Mouse (Mus musculus) heart, embryonic 16.5 days (tissue): ENCODE results near the gene Acox3. TPM values are rescaled to one million over a fixed set of nuclear protein-coding genes. Genes with fewer than 3 reads are reported as not detected.

Experiments
- ATAC-seq: fragments of 200-750 bp; cut with Nextera tagmentation; replicated peaks from 2 replicates; pipeline ENCODE4 v1.8.0; 2017; ENCODE audit warnings: moderate number of reproducible peaks; ENCODE audit not compliant: insufficient read depth, low FRiP score; ENCODE audit errors: extremely low read depth
- H3K27ac ChIP-seq: fragments of 300-500 bp; sonication (generic); 2 replicates; pipeline ENCODE4 v1.5.1; 2014; ENCODE audit warnings: mild to moderate bottlenecking, low read length, control low read depth, moderate library complexity
- H3K27me3 ChIP-seq: fragments of 300-500 bp; sonication (generic); 2 replicates; pipeline ENCODE4 v1.6.1; 2014; ENCODE audit warnings: low read length, mixed read lengths; ENCODE audit not compliant: control insufficient read depth, insufficient read depth
- H3K36me3 ChIP-seq: fragments of 300-500 bp; sonication (generic); 2 replicates; pipeline ENCODE4 v1.6.1; 2014; ENCODE audit not compliant: control insufficient read depth, insufficient read depth
- H3K4me1 ChIP-seq: fragments of 300-500 bp; sonication (generic); 2 replicates; pipeline ENCODE4 v1.6.1; 2014; ENCODE audit warnings: low read length, mixed read lengths; ENCODE audit not compliant: control insufficient read depth, insufficient read depth
- H3K4me2 ChIP-seq: fragments of 300-500 bp; sonication (generic); 2 replicates; pipeline ENCODE4 v1.6.1; 2014; ENCODE audit warnings: low read depth, mild to moderate bottlenecking, control low read depth, low read length
- H3K4me3 ChIP-seq: fragments of 300-500 bp; sonication (generic); 2 replicates; pipeline ENCODE4 v1.5.1; 2014; ENCODE audit warnings: mild to moderate bottlenecking, control low read depth, low read length
- H3K9ac ChIP-seq: fragments of 300-500 bp; sonication (generic); 2 replicates; pipeline ENCODE4 v1.6.1; 2014; ENCODE audit warnings: low read length, control low read depth
- H3K9me3 ChIP-seq: fragments of 300-500 bp; sonication (generic); replicated peaks from 2 replicates; pipeline ENCODE4 v1.6.1; 2016; ENCODE audit warnings: low read length; ENCODE audit not compliant: control insufficient read depth
- WGBS: fragments of 180-500 bp; shearing (Covaris S2); extraction: QIAGEN DNeasy Blood & Tissue Kit; methylation state at CpG from one replicate; pipeline ENCODE4 v1.1.7; 2014; 5-methylcytosine and 5-hydroxymethylcytosine counted together
- polyA plus RNA-seq: library from polyadenylated mRNA; unstranded; fragments of >200 nt; fragmentation: Nextera tagmentation; extraction: Ambion mirVana; gene quantifications from 2 replicates; pipeline ENCODE4 v1.2.1, GENCODE M21; 2015

The Acox3 gene
- polyA plus RNA-seq, 1 experiment from 2014 or later = 11.2 TPM

GRCm38 (mm10) chr5:35629333-35629732 is 46.5 kb downstream of the Acox3 start:
- no peak for ATAC-seq
- Histone ChIP-seq H3K9ac (no peak overlapping the region), H3K36me3 (no peaks in the 10 kb centered on the region), H3K27me3 (no peaks in the 10 kb centered on the region), H3K4me2 (no peak overlapping the region), H3K27ac (no peak overlapping the region), H3K4me1 (no peaks in the 10 kb centered on the region), H3K4me3 (no peak overlapping the region), H3K9me3 (no peaks in the 10 kb centered on the region)

DNA sequence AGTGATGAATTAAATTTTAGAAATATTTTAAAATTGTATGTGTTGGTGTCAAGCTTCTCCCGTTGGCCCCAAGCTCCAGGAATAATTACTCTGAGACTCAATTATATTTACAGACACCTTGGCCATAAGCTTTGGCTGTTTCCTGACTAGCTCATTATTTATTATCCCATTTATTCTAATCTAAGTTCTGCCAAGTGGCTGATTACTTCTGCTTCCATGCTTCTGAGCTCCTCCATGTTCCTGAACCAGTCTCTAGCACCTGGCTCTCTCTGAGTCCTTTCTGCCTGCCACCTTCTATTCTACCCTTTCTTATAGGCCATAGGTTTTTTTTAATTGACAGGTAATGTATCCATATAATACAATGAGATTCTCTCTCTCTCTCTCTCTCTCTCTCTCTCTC is 47.9 kb downstream of the Acox3 start:
- H3K27ac ChIP-seq = no peak overlapping the region
- H3K27me3 ChIP-seq = no peaks in the 10 kb centered on the region
- 86% methylated on average over 1 of the region's 1 CpGs for WGBS
- no peak for ATAC-seq
- H3K36me3 ChIP-seq = no peaks in the 10 kb centered on the region
- H3K4me2 ChIP-seq = no peak overlapping the region
- no peak overlapping the region for H3K4me3 ChIP-seq
- no peaks in the 10 kb centered on the region for H3K4me1 ChIP-seq
- H3K9me3 ChIP-seq = no peaks in the 10 kb centered on the region
- no peak overlapping the region for H3K9ac ChIP-seq

DNA sequence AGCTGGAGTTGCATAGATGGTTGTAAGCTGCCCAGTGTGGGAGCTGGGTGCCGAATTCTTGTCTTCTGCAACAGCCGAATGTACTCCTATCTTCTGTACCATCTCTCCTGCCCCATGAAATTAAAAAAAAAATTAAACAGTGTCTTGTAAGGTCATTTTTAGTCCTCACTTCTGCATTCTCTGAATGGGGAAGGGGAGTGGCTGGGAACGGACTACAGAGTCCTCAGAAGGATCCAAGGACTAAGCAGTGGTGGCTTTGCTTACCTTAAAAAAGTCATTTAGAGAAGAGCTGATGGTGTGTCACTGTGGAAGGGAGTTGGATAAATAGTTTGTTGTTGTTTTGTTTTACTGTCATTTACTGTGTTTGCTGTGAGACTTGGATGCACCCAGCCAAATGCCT is 48.4 kb downstream of the Acox3 start:
- Histone ChIP-seq H3K4me3 (no peak overlapping the region), H3K27ac (no peak overlapping the region), H3K4me1 (no peaks in the 10 kb centered on the region), H3K36me3 (no peaks in the 10 kb centered on the region), H3K9me3 (no peaks in the 10 kb centered on the region), H3K27me3 (no peaks in the 10 kb centered on the region), H3K4me2 (no peak overlapping the region), H3K9ac (no peak overlapping the region)
- 79% methylated on average over 3 of the region's 3 CpGs for WGBS
- no peak for ATAC-seq

GRCm38 (mm10) chr5:35631755-35632154 is 48.9 kb downstream of the Acox3 start:
- no peak overlapping the region for H3K9ac ChIP-seq
- H3K4me1 ChIP-seq = no peaks in the 10 kb centered on the region
- 33% methylated on average over 5 of the region's 5 CpGs for WGBS
- H3K4me2 ChIP-seq = no peak overlapping the region
- H3K27ac ChIP-seq = no peak overlapping the region
- no peak overlapping the region for H3K4me3 ChIP-seq
- no peak for ATAC-seq
- H3K27me3 ChIP-seq = no peaks in the 10 kb centered on the region
- no peaks in the 10 kb centered on the region for H3K9me3 ChIP-seq
- H3K36me3 ChIP-seq = no peaks in the 10 kb centered on the region

GRCm38 (mm10) chr5:35632841-35633240 is 50.0 kb downstream of the Acox3 start:
- WGBS = 70% methylated on average over 6 of the region's 6 CpGs
- no peak overlapping the region for H3K9ac ChIP-seq
- no peak overlapping the region for H3K27ac ChIP-seq
- no peaks in the 10 kb centered on the region for H3K9me3 ChIP-seq
- no peaks in the 10 kb centered on the region for H3K36me3 ChIP-seq
- H3K4me2 ChIP-seq = no peak overlapping the region
- no peaks in the 10 kb centered on the region for H3K4me1 ChIP-seq
- no peak for ATAC-seq
- H3K27me3 ChIP-seq = no peaks in the 10 kb centered on the region
- no peak overlapping the region for H3K4me3 ChIP-seq

DNA sequence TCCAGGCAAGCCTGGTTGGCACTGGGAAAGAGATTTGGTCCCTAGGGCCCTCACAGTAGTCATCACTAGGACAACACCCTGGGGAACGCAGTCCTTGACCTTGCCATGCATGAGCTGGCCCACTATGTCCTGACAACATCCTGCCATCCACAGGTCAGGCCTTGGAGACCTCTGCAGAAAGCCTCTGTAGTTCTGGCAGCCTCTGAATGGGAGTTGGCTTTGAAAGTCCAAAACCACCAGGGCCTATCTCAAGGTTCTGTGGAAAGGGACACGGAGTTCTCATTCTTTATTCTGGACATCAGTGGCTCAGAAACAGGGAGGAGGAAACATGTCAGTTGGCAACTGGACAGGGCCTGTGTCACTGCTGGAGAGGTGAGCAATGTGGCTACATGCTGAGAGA is 53.2 kb downstream of the Acox3 start:
- 43% methylated on average over 2 of the region's 2 CpGs for WGBS
- Histone ChIP-seq H3K4me1 (no peaks in the 10 kb centered on the region), H3K27ac (no peak overlapping the region), H3K4me3 (no peak overlapping the region), H3K27me3 (no peaks in the 10 kb centered on the region), H3K9ac (no peak overlapping the region), H3K36me3 (no peaks in the 10 kb centered on the region), H3K9me3 (no peaks in the 10 kb centered on the region), H3K4me2 (no peak overlapping the region)
- no peak; the same call in 1 of the 2 replicates for ATAC-seq

- no peak overlapping the region for H3K4me3 ChIP-seq
Observed at GRCm38 (mm10) chr5:35641961-35642584, 59.2 kb downstream of the Acox3 start.

GRCm38 (mm10) chr5:35643401-35644048 is 60.7 kb downstream of the Acox3 start:
- no peak overlapping the region for H3K4me3 ChIP-seq
- H3K9me3 ChIP-seq = no peaks in the 10 kb centered on the region
- 76% methylated on average over 9 of the region's 9 CpGs for WGBS
- H3K27ac ChIP-seq = no peak overlapping the region
- no peak for ATAC-seq
- peaks cover 5% of the 10 kb centered on the region for H3K4me1 ChIP-seq
- no peaks in the 10 kb centered on the region for H3K36me3 ChIP-seq
- no peak overlapping the region for H3K9ac ChIP-seq
- H3K4me2 ChIP-seq = no peak overlapping the region
- no peaks in the 10 kb centered on the region for H3K27me3 ChIP-seq

More at GRCm38 (mm10) chr5:35641961-35642584, 59.2 kb downstream of the Acox3 start:
- H3K9ac ChIP-seq = no peak overlapping the region
- no peak overlapping the region; the same call in 1 of the 2 replicates for H3K27ac ChIP-seq
- H3K4me1 ChIP-seq = peaks cover 5% of the 10 kb centered on the region; the same call in 1 of the 2 replicates
- no peak for ATAC-seq
- no peaks in the 10 kb centered on the region for H3K36me3 ChIP-seq
- H3K27me3 ChIP-seq = no peaks in the 10 kb centered on the region
- WGBS = 45% methylated on average over 10 of the region's 10 CpGs
- no peak overlapping the region for H3K4me2 ChIP-seq
- H3K9me3 ChIP-seq = no peaks in the 10 kb centered on the region

GRCm38 (mm10) chr5:35644082-35644481 is 61.2 kb downstream of the Acox3 start:
- no peak overlapping the region for H3K27ac ChIP-seq
- H3K36me3 ChIP-seq = no peaks in the 10 kb centered on the region
- 53% methylated on average over 4 of the region's 4 CpGs for WGBS
- H3K4me3 ChIP-seq = no peak overlapping the region
- H3K4me1 ChIP-seq = peaks cover 5% of the 10 kb centered on the region
- H3K9me3 ChIP-seq = no peaks in the 10 kb centered on the region
- H3K4me2 ChIP-seq = no peak overlapping the region
- no peak for ATAC-seq
- H3K9ac ChIP-seq = no peak overlapping the region
- H3K27me3 ChIP-seq = no peaks in the 10 kb centered on the region
